Mouse (Mus musculus) liver, embryonic 16.5 days (tissue): ENCODE results near the gene Tent4a. TPM values are rescaled to one million over a fixed set of nuclear protein-coding genes. Genes with fewer than 3 reads are reported as not detected.

Experiments used
- ATAC-seq: fragments of 200-750 bp; cut with Nextera tagmentation; 2 replicates; pipeline ENCODE4 v1.8.0; 2017; ENCODE audit warnings: low read depth, mild to moderate bottlenecking, moderate number of reproducible peaks, moderate library complexity
- H3K27ac ChIP-seq: fragments of 300-500 bp; sonication (generic); 2 replicates; pipeline ENCODE4 v1.5.1; 2014; ENCODE audit warnings: mild to moderate bottlenecking, low read length
- H3K27me3 ChIP-seq: fragments of 300-500 bp; sonication (generic); 2 replicates; pipeline ENCODE4 v1.6.1; 2014; ENCODE audit warnings: low read depth, low read length, mixed read lengths; ENCODE audit not compliant: control insufficient read depth, insufficient read depth
- H3K36me3 ChIP-seq: fragments of 300-500 bp; sonication (generic); 2 replicates; pipeline ENCODE4 v1.6.1; 2014; ENCODE audit warnings: mild to moderate bottlenecking; ENCODE audit not compliant: control insufficient read depth, insufficient read depth
- H3K4me1 ChIP-seq: fragments of 300-500 bp; sonication (generic); 2 replicates; pipeline ENCODE4 v1.6.1; 2014; ENCODE audit warnings: low read depth, low read length, mixed read lengths; ENCODE audit not compliant: control insufficient read depth
- H3K4me2 ChIP-seq: fragments of 300-500 bp; sonication (generic); 2 replicates; pipeline ENCODE4 v1.6.1; 2014; ENCODE audit warnings: low read depth, low read length, mixed read lengths
- H3K4me3 ChIP-seq: fragments of 300-500 bp; sonication (generic); 2 replicates; pipeline ENCODE4 v1.5.1; 2014; ENCODE audit warnings: low read depth, mild to moderate bottlenecking, low read length
- H3K9ac ChIP-seq: fragments of 300-500 bp; sonication (generic); 2 replicates; pipeline ENCODE4 v1.6.1; 2014; ENCODE audit warnings: low read depth, low read length
- H3K9me3 ChIP-seq: fragments of 300-500 bp; sonication (generic); replicated peaks from 2 replicates; pipeline ENCODE4 v1.6.1; 2016; ENCODE audit warnings: low read length; ENCODE audit not compliant: control insufficient read depth
- WGBS: fragments of 180-500 bp; shearing (Covaris S2); extraction: QIAGEN DNeasy Blood & Tissue Kit; methylation state at CpG from one replicate; pipeline ENCODE4 v1.1.7; 2014; ENCODE audit not compliant: insufficient replicate concordance; 5-methylcytosine and 5-hydroxymethylcytosine counted together
- polyA plus RNA-seq: library from polyadenylated mRNA; unstranded; fragments of >200 nt; fragmentation: Nextera tagmentation; extraction: Ambion mirVana; gene quantifications from 2 replicates; pipeline ENCODE4 v1.2.1, GENCODE M21; 2015

Gene Tent4a
- polyA plus RNA-seq, 1 experiment from 2014 or later = 1.5 TPM

DNA sequence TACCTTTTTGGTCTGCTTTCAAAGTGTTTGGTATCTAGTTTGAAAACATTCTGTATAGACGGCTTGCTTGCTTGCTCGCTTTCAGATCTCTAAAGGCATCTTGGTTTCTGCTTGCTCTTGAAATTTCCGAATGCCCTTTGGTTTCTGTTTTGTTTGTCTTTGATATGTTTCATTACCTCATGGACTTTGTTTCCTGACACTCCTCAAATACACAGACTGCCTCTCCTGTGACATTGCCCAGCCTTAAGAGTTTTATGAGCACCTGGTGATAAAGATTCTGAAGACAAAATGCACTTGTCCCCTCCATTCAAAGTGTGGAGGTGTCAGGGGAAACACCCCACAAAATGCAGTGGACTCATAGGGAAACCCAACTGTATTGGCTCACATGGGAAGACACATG, 29.5 kb upstream of the Tent4a start:
- Histone ChIP-seq H3K4me1 (no peaks in the 10 kb centered on the region), H3K36me3 (no peaks in the 10 kb centered on the region), H3K4me3 (no peak overlapping the region), H3K27ac (no peak overlapping the region), H3K9me3 (no peaks in the 10 kb centered on the region), H3K9ac (no peak overlapping the region), H3K27me3 (no peaks in the 10 kb centered on the region), H3K4me2 (no peak overlapping the region)
- WGBS = 44% methylated on average over 3 of the region's 3 CpGs
- no peak for ATAC-seq

DNA sequence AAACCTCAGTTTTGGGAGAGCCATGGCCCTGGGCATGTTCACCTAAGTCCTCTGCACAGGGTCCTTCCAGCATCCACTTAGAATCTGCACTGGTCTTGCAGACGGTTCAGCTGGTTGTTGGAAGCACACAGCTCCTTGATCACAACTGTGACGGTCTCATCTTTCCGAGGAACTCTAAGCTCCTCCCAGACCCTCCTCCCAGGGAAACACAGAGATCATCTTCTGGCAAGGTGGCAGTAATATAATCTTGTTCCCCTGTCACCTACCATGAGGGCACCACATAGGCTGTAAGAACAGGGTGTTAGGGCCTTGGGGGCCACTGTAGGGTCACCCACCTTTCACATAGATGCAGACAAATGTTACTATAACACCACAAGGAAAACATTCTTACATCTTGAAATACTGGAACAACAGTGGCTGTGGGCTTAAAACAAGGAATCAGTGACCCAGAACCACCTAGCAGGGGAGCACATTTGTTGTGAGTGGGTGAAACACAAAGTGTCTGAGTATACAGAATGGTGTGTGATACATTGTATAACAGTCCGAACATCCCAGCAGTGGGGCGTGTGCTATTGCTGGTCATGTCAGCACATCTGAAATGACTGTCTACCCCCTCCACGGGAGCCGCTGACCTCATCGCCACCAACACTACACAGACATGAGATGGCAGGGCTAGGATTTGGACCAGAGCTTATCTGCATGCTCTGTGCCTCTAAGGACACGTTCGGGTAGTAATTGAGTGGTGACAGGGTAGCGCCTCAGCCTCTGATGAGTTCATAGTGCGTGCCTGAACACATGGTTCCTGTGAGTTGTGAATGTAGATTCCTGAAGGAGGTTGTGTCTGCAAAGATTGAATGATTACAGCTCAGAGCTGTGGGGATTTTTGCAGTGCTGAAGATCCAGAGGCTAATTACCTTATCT, 28.5 kb upstream of the Tent4a start:
- H3K27me3 ChIP-seq = no peaks in the 10 kb centered on the region
- H3K36me3 ChIP-seq = no peaks in the 10 kb centered on the region
- no peak for ATAC-seq
- H3K9ac ChIP-seq = no peak overlapping the region
- no peak overlapping the region for H3K4me2 ChIP-seq
- no peaks in the 10 kb centered on the region for H3K9me3 ChIP-seq
- H3K4me1 ChIP-seq = no peaks in the 10 kb centered on the region
- no peak overlapping the region for H3K27ac ChIP-seq
- 56% methylated on average over 12 of the region's 12 CpGs for WGBS
- H3K4me3 ChIP-seq = no peak overlapping the region

DNA sequence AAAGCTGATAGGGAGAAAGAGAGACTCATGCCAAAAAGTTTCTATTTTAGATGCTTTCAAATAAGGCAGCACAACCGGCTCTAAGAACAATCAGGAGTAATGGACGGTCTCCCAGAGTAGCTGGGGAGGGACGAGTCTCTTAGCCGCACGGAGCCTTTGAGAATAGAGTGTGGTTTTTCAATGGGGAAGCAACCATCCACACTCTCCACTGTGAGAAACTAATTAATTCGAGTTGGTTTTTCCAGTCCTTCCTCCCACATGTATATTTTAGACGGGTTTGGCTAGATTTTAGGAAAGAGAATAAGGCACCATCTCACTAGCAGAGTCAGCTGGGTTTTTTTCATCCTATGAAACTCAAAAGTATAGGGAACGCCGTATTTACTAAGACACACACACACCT, 27.6 kb upstream of the Tent4a start:
- no peak overlapping the region for H3K4me2 ChIP-seq
- ATAC-seq = no peak
- WGBS = 67% methylated on average over 9 of the region's 9 CpGs
- no peaks in the 10 kb centered on the region for H3K4me1 ChIP-seq
- H3K27ac ChIP-seq = no peak overlapping the region
- no peak overlapping the region for H3K4me3 ChIP-seq
- H3K9me3 ChIP-seq = no peaks in the 10 kb centered on the region
- H3K27me3 ChIP-seq = no peaks in the 10 kb centered on the region
- H3K9ac ChIP-seq = no peak overlapping the region
- H3K36me3 ChIP-seq = no peaks in the 10 kb centered on the region

DNA sequence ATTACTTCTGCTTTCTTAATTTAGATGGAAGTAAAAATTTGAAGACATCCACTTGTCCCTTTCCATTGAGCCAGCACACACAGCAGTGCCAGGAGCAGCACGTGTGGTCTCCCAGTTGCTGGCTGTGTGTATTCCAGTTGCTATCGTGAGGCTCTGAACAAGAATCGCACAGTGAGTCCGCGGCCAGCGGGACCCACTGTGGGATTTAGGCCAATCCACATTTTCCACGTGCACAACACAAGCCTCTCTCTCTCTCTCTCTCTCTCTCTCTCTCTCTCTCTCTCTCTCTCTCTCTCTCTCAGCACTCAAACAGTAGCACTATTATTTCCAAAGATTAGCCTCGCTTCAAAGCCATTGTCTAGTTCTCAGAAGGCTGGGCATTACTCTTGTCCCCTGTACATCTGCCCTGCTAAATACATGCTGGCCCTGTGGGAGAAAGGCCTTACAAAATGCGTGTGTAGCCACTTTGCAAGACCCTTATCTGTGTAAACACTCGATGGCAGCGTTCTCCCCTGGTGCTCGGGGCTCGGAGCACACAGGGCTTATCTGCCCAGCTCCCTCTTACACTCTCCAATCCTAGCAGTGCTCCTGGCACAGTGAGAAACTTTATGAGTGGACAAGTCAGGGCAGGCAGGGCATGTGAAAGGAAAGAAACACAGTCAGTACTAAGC, 25.0 kb upstream of the Tent4a start:
- H3K4me3 ChIP-seq = no peak overlapping the region
- WGBS = 46% methylated on average over 13 of the region's 13 CpGs
- H3K4me1 ChIP-seq = no peaks in the 10 kb centered on the region
- no peaks in the 10 kb centered on the region for H3K9me3 ChIP-seq
- H3K4me2 ChIP-seq = no peak overlapping the region
- H3K9ac ChIP-seq = no peak overlapping the region
- ATAC-seq = no peak
- no peak overlapping the region for H3K27ac ChIP-seq
- H3K27me3 ChIP-seq = no peaks in the 10 kb centered on the region
- H3K36me3 ChIP-seq = no peaks in the 10 kb centered on the region

DNA sequence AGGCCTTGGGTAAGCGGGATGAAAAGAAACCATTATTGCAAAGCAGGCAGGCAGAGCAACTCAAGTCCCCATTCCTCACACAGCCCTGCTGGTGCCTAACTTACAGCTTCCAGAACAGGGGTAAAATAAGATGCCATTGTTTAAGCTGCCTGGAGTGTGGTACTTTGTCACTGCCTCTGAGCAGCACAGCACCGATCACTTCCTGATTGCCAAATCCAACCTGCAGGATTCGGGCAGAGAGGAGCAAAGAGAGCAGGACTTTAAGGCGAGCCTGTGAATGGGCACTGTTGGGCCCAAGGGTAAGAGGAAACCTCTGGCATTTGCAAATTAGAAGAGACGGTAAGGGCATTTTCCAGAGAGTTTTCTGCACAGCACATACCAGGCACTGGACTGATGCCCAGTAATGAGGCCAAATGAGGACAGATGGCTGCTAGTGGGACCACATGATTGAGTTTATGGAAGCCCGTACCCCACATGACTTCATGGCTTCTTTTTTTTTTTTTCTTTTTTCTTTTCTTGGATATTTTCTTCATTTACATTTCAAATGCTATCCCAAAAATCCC, 23.8 kb upstream of the Tent4a start:
- H3K9me3 ChIP-seq = no peaks in the 10 kb centered on the region
- ATAC-seq = no peak
- H3K27ac ChIP-seq = no peak overlapping the region
- no peak overlapping the region for H3K9ac ChIP-seq
- H3K4me1 ChIP-seq = no peaks in the 10 kb centered on the region
- no peak overlapping the region for H3K4me3 ChIP-seq
- no peak overlapping the region for H3K4me2 ChIP-seq
- WGBS = 59% methylated on average over 6 of the region's 6 CpGs
- H3K27me3 ChIP-seq = no peaks in the 10 kb centered on the region
- H3K36me3 ChIP-seq = no peaks in the 10 kb centered on the region

DNA sequence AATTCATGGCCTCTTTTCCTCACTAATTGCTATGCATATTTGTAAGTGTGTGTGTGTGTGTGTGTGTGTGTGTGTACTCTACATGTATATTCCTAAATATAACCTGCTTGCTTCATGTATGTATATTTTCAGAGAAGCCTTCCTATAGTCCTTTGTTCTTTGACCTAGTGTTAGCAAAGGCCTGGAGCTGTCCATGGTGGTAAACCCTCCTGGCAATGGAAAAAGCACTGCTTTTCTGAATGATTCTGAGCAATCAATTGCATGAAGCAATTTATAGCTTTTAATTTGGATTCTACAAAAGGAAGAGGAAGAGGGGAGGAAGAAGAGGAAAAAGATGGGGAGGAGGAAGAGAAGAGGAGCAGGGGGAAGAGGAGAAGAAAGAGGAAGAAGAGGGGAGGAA, 22.3 kb upstream of the Tent4a start:
- Histone ChIP-seq H3K9me3 (no peaks in the 10 kb centered on the region), H3K27me3 (no peaks in the 10 kb centered on the region), H3K36me3 (no peaks in the 10 kb centered on the region), H3K4me1 (no peaks in the 10 kb centered on the region), H3K4me3 (no peak overlapping the region), H3K4me2 (no peak overlapping the region), H3K9ac (no peak overlapping the region), H3K27ac (no peak overlapping the region)
- no peak for ATAC-seq

DNA sequence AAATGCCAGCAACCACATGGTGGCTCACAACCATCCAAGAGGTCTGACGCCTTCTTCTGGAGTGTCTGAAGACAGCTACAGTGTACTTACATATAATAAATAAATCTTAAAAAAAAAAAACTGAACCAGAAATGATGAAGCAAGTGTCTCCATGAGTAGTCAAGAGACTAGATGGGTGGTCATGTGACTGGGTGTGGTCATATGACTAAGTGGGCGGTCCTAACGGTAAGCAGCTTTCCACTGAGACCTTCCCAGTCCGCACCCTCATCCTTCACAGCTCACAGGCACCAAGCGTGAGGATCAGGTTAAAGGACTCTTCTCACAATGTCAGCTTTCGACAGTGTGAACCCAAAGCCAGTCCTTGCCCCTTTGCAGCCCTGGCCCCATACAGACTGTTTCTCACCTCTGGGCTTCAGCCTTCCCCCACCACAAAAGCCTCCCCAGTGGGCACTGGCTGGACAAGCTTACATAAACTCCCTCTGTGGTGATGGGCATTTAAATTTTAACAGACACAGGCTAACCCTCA, 21.6 kb upstream of the Tent4a start:
- no peak overlapping the region for H3K9ac ChIP-seq
- H3K27me3 ChIP-seq = no peaks in the 10 kb centered on the region
- no peak overlapping the region for H3K4me2 ChIP-seq
- H3K9me3 ChIP-seq = no peaks in the 10 kb centered on the region
- H3K4me3 ChIP-seq = no peak overlapping the region
- 64% methylated on average over 6 of the region's 6 CpGs for WGBS
- no peak for ATAC-seq
- H3K36me3 ChIP-seq = no peaks in the 10 kb centered on the region
- no peaks in the 10 kb centered on the region for H3K4me1 ChIP-seq
- no peak overlapping the region for H3K27ac ChIP-seq

DNA sequence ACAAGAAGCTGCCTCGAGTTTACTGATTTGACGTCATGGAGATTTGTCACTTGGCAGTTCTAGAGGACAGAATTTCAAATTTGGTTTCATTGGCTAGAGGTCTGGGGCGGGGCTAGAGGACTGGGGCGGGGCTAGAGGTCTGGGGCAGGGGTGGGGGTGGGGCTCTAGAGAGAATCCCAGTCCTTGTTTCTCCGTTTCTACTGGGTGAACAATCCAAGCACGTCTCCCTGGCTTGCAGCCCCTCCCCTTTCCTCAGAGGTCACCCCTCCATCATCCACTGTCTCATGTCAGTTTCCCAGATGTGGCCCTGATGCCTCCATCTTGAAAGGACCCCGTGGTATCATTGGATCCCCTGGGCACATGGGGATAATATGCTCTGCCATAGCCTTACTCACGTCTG, 20.6 kb upstream of the Tent4a start:
- ATAC-seq = no peak
- no peaks in the 10 kb centered on the region for H3K9me3 ChIP-seq
- no peak overlapping the region for H3K4me3 ChIP-seq
- H3K9ac ChIP-seq = no peak overlapping the region
- WGBS = 22% methylated on average over 8 of the region's 8 CpGs
- no peaks in the 10 kb centered on the region for H3K27me3 ChIP-seq
- no peak overlapping the region for H3K4me2 ChIP-seq
- no peak overlapping the region for H3K27ac ChIP-seq
- no peaks in the 10 kb centered on the region for H3K36me3 ChIP-seq
- no peaks in the 10 kb centered on the region for H3K4me1 ChIP-seq

DNA sequence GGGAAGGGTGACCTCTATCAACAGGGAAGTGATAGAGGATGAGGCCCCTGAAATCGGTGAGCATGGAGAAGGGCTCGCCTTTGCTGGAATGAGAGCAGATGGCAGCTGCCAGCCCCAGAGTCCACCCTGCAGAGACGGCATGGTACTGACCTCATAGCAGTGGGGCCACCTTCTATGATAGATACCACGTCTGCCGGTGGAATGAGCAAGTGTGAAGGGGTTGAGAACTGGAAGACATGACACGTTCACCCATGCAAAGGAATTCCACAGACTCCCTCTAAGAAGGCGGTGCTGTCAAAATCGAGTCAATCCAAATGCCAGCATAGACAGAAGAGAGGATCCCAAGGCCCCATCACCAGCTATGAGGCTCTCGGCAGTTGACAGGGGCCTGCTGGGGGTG, 19.8 kb upstream of the Tent4a start:
- H3K27me3 ChIP-seq = no peaks in the 10 kb centered on the region
- no peak overlapping the region for H3K27ac ChIP-seq
- H3K4me1 ChIP-seq = no peaks in the 10 kb centered on the region
- no peak overlapping the region for H3K9ac ChIP-seq
- no peak for ATAC-seq
- H3K36me3 ChIP-seq = no peaks in the 10 kb centered on the region
- H3K9me3 ChIP-seq = no peaks in the 10 kb centered on the region
- no peak overlapping the region for H3K4me3 ChIP-seq
- H3K4me2 ChIP-seq = no peak overlapping the region
- WGBS = 61% methylated on average over 9 of the region's 9 CpGs
